Mouse (Mus musculus): ENCODE data around the gene Rbpj. TPM values are rescaled to one million over a fixed set of nuclear protein-coding genes. Genes with fewer than 3 reads are reported as not detected.

The Rbpj gene
- polyA plus RNA-seq, 1 experiment from 2014 or later = 35.8 TPM

- Histone ChIP-seq H3K27ac (ENCODE audit: low read depth, low read length) (no peak overlapping the region), H3K9me3 (ENCODE audit: control insufficient read depth, low read length) (no peaks in the 10 kb centered on the region), H3K4me2 (ENCODE audit: low read depth, low read length) (no peak overlapping the region), H3K4me3 (ENCODE audit: low read depth, low read length) (no peak overlapping the region), H3K36me3 (ENCODE audit: control insufficient read depth, insufficient read depth, low read length) (no peaks in the 10 kb centered on the region), H3K9ac (replicated peaks; ENCODE audit: low read depth, low read length) (no peak overlapping the region), H3K27me3 (ENCODE audit: control insufficient read depth, insufficient read depth, low read length) (no peaks in the 10 kb centered on the region), H3K4me1 (ENCODE audit: control insufficient read depth, insufficient read depth, low read length) (no peaks in the 10 kb centered on the region)
- WGBS = 83% methylated on average over 3 of the region's 3 CpGs
- no peak for ATAC-seq (ENCODE audit: low read depth)
Measured at GRCm38 (mm10) chr5:53439655-53440054, 26.3 kb upstream of the Rbpj start.

- H3K27me3 ChIP-seq (ENCODE audit: control insufficient read depth, insufficient read depth, low read length) = no peaks in the 10 kb centered on the region
- H3K9ac ChIP-seq (replicated peaks; ENCODE audit: low read depth, low read length) = no peak overlapping the region
- H3K36me3 ChIP-seq (ENCODE audit: control insufficient read depth, insufficient read depth, low read length) = no peaks in the 10 kb centered on the region
- WGBS = 93% methylated on average over 5 of the region's 5 CpGs
- H3K9me3 ChIP-seq (ENCODE audit: control insufficient read depth, low read length) = no peaks in the 10 kb centered on the region
- no peak overlapping the region for H3K4me2 ChIP-seq (ENCODE audit: low read depth, low read length)
- no peak for ATAC-seq (ENCODE audit: low read depth)
- H3K4me1 ChIP-seq (ENCODE audit: control insufficient read depth, insufficient read depth, low read length) = no peaks in the 10 kb centered on the region
- H3K27ac ChIP-seq (ENCODE audit: low read depth, low read length) = no peak overlapping the region
- H3K4me3 ChIP-seq (ENCODE audit: low read depth, low read length) = no peak overlapping the region
Measured at GRCm38 (mm10) chr5:53444030-53444429, 21.9 kb upstream of the Rbpj start.

GRCm38 (mm10) chr5:53450945-53451344 is 15.0 kb upstream of the Rbpj start:
- Histone ChIP-seq H3K27ac (ENCODE audit: low read depth, low read length) (no peak overlapping the region), H3K27me3 (ENCODE audit: control insufficient read depth, insufficient read depth, low read length) (no peaks in the 10 kb centered on the region), H3K9me3 (ENCODE audit: control insufficient read depth, low read length) (no peaks in the 10 kb centered on the region), H3K4me2 (ENCODE audit: low read depth, low read length) (no peak overlapping the region), H3K4me1 (ENCODE audit: control insufficient read depth, insufficient read depth, low read length) (no peaks in the 10 kb centered on the region), H3K4me3 (ENCODE audit: low read depth, low read length) (no peak overlapping the region), H3K36me3 (ENCODE audit: control insufficient read depth, insufficient read depth, low read length) (no peaks in the 10 kb centered on the region), H3K9ac (replicated peaks; ENCODE audit: low read depth, low read length) (no peak overlapping the region)
- ATAC-seq (ENCODE audit: low read depth) = no peak
- 70% methylated on average over 9 of the region's 9 CpGs for WGBS

- H3K36me3 ChIP-seq (ENCODE audit: control insufficient read depth, insufficient read depth, low read length) = no peaks in the 10 kb centered on the region
- no peak for ATAC-seq (ENCODE audit: low read depth)
- no peak overlapping the region for H3K9ac ChIP-seq (replicated peaks; ENCODE audit: low read depth, low read length)
- no peaks in the 10 kb centered on the region for H3K9me3 ChIP-seq (ENCODE audit: control insufficient read depth, low read length)
- H3K27ac ChIP-seq (ENCODE audit: low read depth, low read length) = no peak overlapping the region
- no peak overlapping the region for H3K4me2 ChIP-seq (ENCODE audit: low read depth, low read length)
- no peaks in the 10 kb centered on the region for H3K4me1 ChIP-seq (ENCODE audit: control insufficient read depth, insufficient read depth, low read length)
- H3K4me3 ChIP-seq (ENCODE audit: low read depth, low read length) = no peak overlapping the region
- WGBS = 84% methylated on average over 8 of the region's 8 CpGs
- H3K27me3 ChIP-seq (ENCODE audit: control insufficient read depth, insufficient read depth, low read length) = no peaks in the 10 kb centered on the region
Measured at GRCm38 (mm10) chr5:53451829-53452228, 14.1 kb upstream of the Rbpj start.

GRCm38 (mm10) chr5:53452920-53453319 is 13.0 kb upstream of the Rbpj start:
- Histone ChIP-seq H3K9ac (replicated peaks; ENCODE audit: low read depth, low read length) (no peak overlapping the region), H3K4me1 (ENCODE audit: control insufficient read depth, insufficient read depth, low read length) (no peaks in the 10 kb centered on the region), H3K27me3 (ENCODE audit: control insufficient read depth, insufficient read depth, low read length) (no peaks in the 10 kb centered on the region), H3K4me2 (ENCODE audit: low read depth, low read length) (no peak overlapping the region), H3K9me3 (ENCODE audit: control insufficient read depth, low read length) (no peaks in the 10 kb centered on the region), H3K36me3 (ENCODE audit: control insufficient read depth, insufficient read depth, low read length) (no peaks in the 10 kb centered on the region), H3K27ac (ENCODE audit: low read depth, low read length) (no peak overlapping the region), H3K4me3 (ENCODE audit: low read depth, low read length) (no peak overlapping the region)
- ATAC-seq (ENCODE audit: low read depth) = no peak
- WGBS = 59% methylated on average over 3 of the region's 3 CpGs

GRCm38 (mm10) chr5:53454706-53455105 is 11.2 kb upstream of the Rbpj start:
- no peak overlapping the region for H3K4me2 ChIP-seq (ENCODE audit: low read depth, low read length)
- H3K9me3 ChIP-seq (ENCODE audit: control insufficient read depth, low read length) = no peaks in the 10 kb centered on the region
- H3K4me3 ChIP-seq (ENCODE audit: low read depth, low read length) = no peak overlapping the region
- no peaks in the 10 kb centered on the region for H3K27me3 ChIP-seq (ENCODE audit: control insufficient read depth, insufficient read depth, low read length)
- ATAC-seq (ENCODE audit: low read depth) = no peak
- H3K9ac ChIP-seq (replicated peaks; ENCODE audit: low read depth, low read length) = no peak overlapping the region
- WGBS = 85% methylated on average over 9 of the region's 9 CpGs
- H3K27ac ChIP-seq (ENCODE audit: low read depth, low read length) = no peak overlapping the region
- H3K36me3 ChIP-seq (ENCODE audit: control insufficient read depth, insufficient read depth, low read length) = no peaks in the 10 kb centered on the region
- no peaks in the 10 kb centered on the region for H3K4me1 ChIP-seq (ENCODE audit: control insufficient read depth, insufficient read depth, low read length)

GRCm38 (mm10) chr5:53455459-53455858 is 10.5 kb upstream of the Rbpj start:
- no peaks in the 10 kb centered on the region for H3K9me3 ChIP-seq (ENCODE audit: control insufficient read depth, low read length)
- H3K9ac ChIP-seq (replicated peaks; ENCODE audit: low read depth, low read length) = no peak overlapping the region
- no peaks in the 10 kb centered on the region for H3K27me3 ChIP-seq (ENCODE audit: control insufficient read depth, insufficient read depth, low read length)
- no peaks in the 10 kb centered on the region for H3K4me1 ChIP-seq (ENCODE audit: control insufficient read depth, insufficient read depth, low read length)
- H3K27ac ChIP-seq (ENCODE audit: low read depth, low read length) = no peak overlapping the region
- no peak overlapping the region for H3K4me2 ChIP-seq (ENCODE audit: low read depth, low read length)
- WGBS = 98% methylated on average over 5 of the region's 5 CpGs
- no peaks in the 10 kb centered on the region for H3K36me3 ChIP-seq (ENCODE audit: control insufficient read depth, insufficient read depth, low read length)
- no peak overlapping the region for H3K4me3 ChIP-seq (ENCODE audit: low read depth, low read length)
- ATAC-seq (ENCODE audit: low read depth) = no peak

- 79% methylated on average over 5 of the region's 5 CpGs for WGBS
- Histone ChIP-seq H3K36me3 (ENCODE audit: control insufficient read depth, insufficient read depth, low read length) (no peaks in the 10 kb centered on the region), H3K4me1 (ENCODE audit: control insufficient read depth, insufficient read depth, low read length) (no peaks in the 10 kb centered on the region), H3K27me3 (ENCODE audit: control insufficient read depth, insufficient read depth, low read length) (no peaks in the 10 kb centered on the region), H3K9me3 (ENCODE audit: control insufficient read depth, low read length) (no peaks in the 10 kb centered on the region), H3K9ac (replicated peaks; ENCODE audit: low read depth, low read length) (no peak overlapping the region), H3K4me2 (ENCODE audit: low read depth, low read length) (no peak overlapping the region), H3K27ac (ENCODE audit: low read depth, low read length) (no peak overlapping the region), H3K4me3 (ENCODE audit: low read depth, low read length) (no peak overlapping the region)
- ATAC-seq (ENCODE audit: low read depth) = no peak
Measured at GRCm38 (mm10) chr5:53460196-53460595, 5.8 kb upstream of the Rbpj start.

GRCm38 (mm10) chr5:53463098-53464018 is 2.6 kb upstream of the Rbpj start:
- Histone ChIP-seq H3K9me3 (ENCODE audit: control insufficient read depth, low read length) (no peaks in the 10 kb centered on the region), H3K4me2 (ENCODE audit: low read depth, low read length) (no peak overlapping the region), H3K36me3 (ENCODE audit: control insufficient read depth, insufficient read depth, low read length) (no peaks in the 10 kb centered on the region), H3K9ac (replicated peaks; ENCODE audit: low read depth, low read length) (no peak overlapping the region), H3K27ac (ENCODE audit: low read depth, low read length) (no peak overlapping the region), H3K4me1 (ENCODE audit: control insufficient read depth, insufficient read depth, low read length) (no peaks in the 10 kb centered on the region), H3K27me3 (ENCODE audit: control insufficient read depth, insufficient read depth, low read length) (no peaks in the 10 kb centered on the region), H3K4me3 (ENCODE audit: low read depth, low read length) (no peak overlapping the region)
- ATAC-seq (ENCODE audit: low read depth) = peak; percentile 31; the same call in 1 of the 2 replicates
- WGBS = 84% methylated on average over 11 of the region's 11 CpGs
